In the genomic region with DNA sequence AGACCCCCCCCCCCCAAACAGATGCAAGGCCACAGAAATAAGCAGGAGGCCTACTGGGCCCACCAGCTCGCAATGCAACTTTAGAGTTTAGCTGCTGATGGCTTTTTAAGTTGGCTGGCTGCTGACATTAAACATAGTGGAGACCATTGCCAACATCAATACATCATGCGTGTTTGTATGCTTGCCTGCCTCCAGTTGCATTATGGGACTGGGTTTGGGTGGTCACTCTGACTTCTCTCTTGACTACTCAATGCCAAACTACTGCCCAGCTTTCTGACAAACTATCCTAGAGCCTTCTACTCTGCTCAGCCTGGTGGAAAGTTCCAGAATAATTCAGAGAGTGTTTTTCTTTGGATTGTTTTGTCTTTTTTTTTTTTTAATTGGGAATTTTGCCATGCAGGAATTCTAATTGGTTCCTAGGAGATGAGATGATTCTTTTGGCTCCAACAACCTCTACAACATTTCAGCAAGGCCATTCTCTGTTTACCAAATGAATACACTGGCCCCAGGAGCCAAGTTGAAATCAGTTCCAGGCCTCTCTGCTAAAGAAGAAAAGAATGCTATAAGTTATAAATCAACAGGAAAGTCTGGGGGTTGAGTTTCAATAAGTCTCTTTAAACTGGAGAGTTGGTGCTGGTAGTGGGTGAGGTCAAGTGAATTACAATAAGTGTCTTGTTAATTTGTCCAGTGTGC, we compare ENCODE assay signal across 15 mouse cellular contexts.
DNase-seq lines count a peak whose midpoint lies in the region; ATAC-seq and TF ChIP-seq lines count a peak whose summit lies in the region.
"Had no signal": no experiment of that assay in that cellular context is flagged by ENCODE, and none has a peak within 500 bp of the region (broad histone marks: within the 10 kb centered on the region; RNA-seq: fewer than 3 reads in every experiment).

No protein-coding gene starts in this region.

- no peak overlapping the region for H3K4me3 ChIP-seq in embryonic facial prominence, embryonic 13.5 days
- H3K4me3 ChIP-seq in embryonic facial prominence, embryonic 10.5 days: no peak overlapping the region
- no peak overlapping the region for H3K4me3 ChIP-seq in kidney, embryonic 15.5 days (replicated peaks)
- H3K4me3 ChIP-seq in limb, embryonic 14.5 days (replicated peaks; ENCODE audit: low read length): no peak overlapping the region
- H3K4me3 ChIP-seq: layer of hippocampus, adult 2 months had no signal

- H3K27me3 ChIP-seq in embryonic facial prominence, embryonic 13.5 days: no peaks in the 10 kb centered on the region
- H3K27me3 ChIP-seq in embryonic facial prominence, embryonic 10.5 days (replicated peaks; ENCODE audit: low read depth, poor library complexity, severe bottlenecking): 0 out of 2 replicates have a peak, but pooled peaks cover 4% of the 10 kb centered on the region
- H3K27me3 ChIP-seq in kidney, embryonic 15.5 days: no peaks in the 10 kb centered on the region
- H3K27me3 ChIP-seq in limb, embryonic 14.5 days (ENCODE audit: control insufficient read depth, insufficient read depth, low read length): no peaks in the 10 kb centered on the region

- H3K4me2 ChIP-seq in embryonic facial prominence, embryonic 13.5 days: no peak overlapping the region
- H3K4me2 ChIP-seq in kidney, embryonic 15.5 days: no peak overlapping the region
- H3K4me2 ChIP-seq in limb, embryonic 14.5 days (replicated peaks; ENCODE audit: low read depth, low read length, severe bottlenecking): no peak overlapping the region

- DNase-seq in embryonic facial prominence, embryonic 10.5 days (ENCODE audit: low spot score): no peak
- DNase-seq in kidney, postnatal 36 days: no peak
- DNase-seq in NIH3T3 (ENCODE audit: low read depth): peak; percentile 84
- DNase-seq in limb, embryonic 14.5 days (ENCODE audit: low spot score): peak; percentile 61
- no peak for DNase-seq in heart, postnatal 10 days
- DNase-seq in thymus, postnatal 36 days: no peak
- DNase-seq: cerebellum, postnatal 10 days; heart, adult 18-20 months; heart, postnatal 36 days; left cerebral cortex, postnatal 4 days; spleen, adult 18-20 months; thymus, adult 18-20 months had no signal

- H3K36me3 ChIP-seq in embryonic facial prominence, embryonic 13.5 days: no peaks in the 10 kb centered on the region
- H3K36me3 ChIP-seq in embryonic facial prominence, embryonic 10.5 days (replicated peaks): no peaks in the 10 kb centered on the region
- no peaks in the 10 kb centered on the region for H3K36me3 ChIP-seq in kidney, embryonic 15.5 days
- H3K36me3 ChIP-seq in limb, embryonic 14.5 days (ENCODE audit: control insufficient read depth, insufficient read depth, low read length): no peaks in the 10 kb centered on the region

- H3K27ac ChIP-seq in embryonic facial prominence, embryonic 13.5 days: peak overlapping the region; percentile 48
- no peak overlapping the region for H3K27ac ChIP-seq in embryonic facial prominence, embryonic 10.5 days (replicated peaks)
- H3K27ac ChIP-seq in kidney, embryonic 15.5 days: peak overlapping the region; percentile 78
- H3K27ac ChIP-seq in limb, embryonic 14.5 days (replicated peaks; ENCODE audit: low read depth, low read length): no peak overlapping the region
- H3K27ac ChIP-seq: layer of hippocampus, adult 2 months had no signal

- no peak for ATAC-seq in embryonic facial prominence, embryonic 13.5 days (ENCODE audit: insufficient number of reproducible peaks, insufficient read depth, low FRiP score, low TSS enrichment, low read depth)
- ATAC-seq in kidney, embryonic 15.5 days (replicated peaks; ENCODE audit: low FRiP score): no peak
- no peak for ATAC-seq in limb, embryonic 14.5 days (ENCODE audit: low FRiP score, low read depth)

- 62% methylated on average over 2 of the region's 2 CpGs for WGBS in embryonic facial prominence, embryonic 13.5 days
- 84% methylated on average over 2 of the region's 2 CpGs for WGBS in embryonic facial prominence, embryonic 10.5 days
- 62% methylated on average over 2 of the region's 2 CpGs for WGBS in kidney, embryonic 15.5 days
- WGBS in limb, embryonic 14.5 days: 78% methylated on average over 2 of the region's 2 CpGs

- H3K9ac ChIP-seq in embryonic facial prominence, embryonic 13.5 days: no peak overlapping the region
- no peak overlapping the region for H3K9ac ChIP-seq in kidney, embryonic 15.5 days
- no peak overlapping the region for H3K9ac ChIP-seq in limb, embryonic 14.5 days (ENCODE audit: low read depth, low read length, severe bottlenecking)

- intact Hi-C loops in heart, postnatal 10 days (cut with DNase I): no loop called here

- H3K4me1 ChIP-seq in embryonic facial prominence, embryonic 13.5 days: peaks cover 24% of the 10 kb centered on the region
- peaks cover 19% of the 10 kb centered on the region for H3K4me1 ChIP-seq in embryonic facial prominence, embryonic 10.5 days
- H3K4me1 ChIP-seq in kidney, embryonic 15.5 days: peaks cover 46% of the 10 kb centered on the region
- peaks cover 29% of the 10 kb centered on the region for H3K4me1 ChIP-seq in limb, embryonic 14.5 days (ENCODE audit: control insufficient read depth, insufficient read depth, low read length)

- no peaks in the 10 kb centered on the region for H3K9me3 ChIP-seq in embryonic facial prominence, embryonic 13.5 days
- H3K9me3 ChIP-seq in embryonic facial prominence, embryonic 10.5 days: no peaks in the 10 kb centered on the region
- H3K9me3 ChIP-seq in kidney, embryonic 15.5 days (replicated peaks): no peaks in the 10 kb centered on the region
- no peaks in the 10 kb centered on the region for H3K9me3 ChIP-seq in limb, embryonic 14.5 days (ENCODE audit: control insufficient read depth, low read length)

- no peak for TF ChIP-seq POLR2A in limb, embryonic 14.5 days (IDR thresholded peaks at IDR 0.05; ENCODE audit: borderline replicate concordance, extremely low read depth, insufficient read depth, insufficient read length)

Comparison
In these comparisons a context has a peak if more than half of its experiments do, and no peak if none do; other contexts are left out.
1. H3K27ac ChIP-seq: peak in embryonic facial prominence, embryonic 13.5 days (single experiment) and kidney, embryonic 15.5 days (single experiment); none in embryonic facial prominence, embryonic 10.5 days (single experiment) and limb, embryonic 14.5 days (single experiment).
2. DNase-seq: peak in NIH3T3 (single experiment) and limb, embryonic 14.5 days (single experiment); none in embryonic facial prominence, embryonic 10.5 days (single experiment), kidney, postnatal 36 days (0 of 2), heart, postnatal 10 days (0 of 2) and thymus, postnatal 36 days (0 of 2).